Mouse (Mus musculus) C2C12 (cell line): Measurements from ENCODE around the gene Sfn.

Source experiments
- CEBPB ChIP-seq: IDR thresholded peaks from one replicate; pipeline ENCODE4 v1.6.1; 2011; ENCODE audit warnings: low read depth, mild to moderate bottlenecking, control low read depth, moderate library complexity
- CTCF ChIP-seq: IDR thresholded peaks from one replicate; pipeline ENCODE4 v1.5.1; 2011; ENCODE audit not compliant: control insufficient read depth, insufficient read depth, insufficient read length

DNA sequence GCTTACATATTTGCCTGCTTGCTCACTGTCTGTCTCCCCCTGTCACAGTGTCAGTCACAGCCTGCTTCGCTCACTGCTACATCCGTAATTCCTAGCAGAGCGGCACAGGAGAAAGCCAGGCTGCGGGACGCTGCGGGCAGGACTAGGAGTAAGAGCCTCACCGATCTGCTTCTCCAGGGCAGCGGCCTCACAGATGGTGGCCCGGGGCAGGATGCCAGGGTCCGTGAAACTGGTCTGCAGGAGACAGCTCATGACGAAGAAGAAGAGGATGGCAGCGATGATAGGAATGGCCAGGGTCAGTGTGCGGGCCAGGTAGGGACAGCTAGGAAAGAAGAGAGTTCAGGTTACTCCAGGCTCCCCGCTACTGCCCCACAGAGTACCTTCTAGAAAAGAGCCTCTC lies 25.1 kb upstream of the Sfn start:
- TF ChIP-seq CTCF (no peak), CEBPB (no peak)
